Mouse (Mus musculus): ENCODE results near the gene Dyrk1b.

- TF ChIP-seq HCFC1 (IDR thresholded peaks at IDR 0.05; ENCODE audit: borderline replicate concordance, insufficient read depth, low read length) (no peak), CHD2 (IDR thresholded peaks at IDR 0.05; ENCODE audit: low read depth, low read length) (no peak)
These were observed 18.0 kb upstream of the Dyrk1b start for GRCm38 (mm10) chr7:28161163-28161749.

All from ES-E14 (cell line).